Mouse (Mus musculus) liver, embryonic 11.5 days (tissue): ENCODE results near the gene Tbl3. TPM values are rescaled to one million over a fixed set of nuclear protein-coding genes. Genes with fewer than 3 reads are reported as not detected.

ENCODE experiments used
- ATAC-seq: fragments of 200-750 bp; cut with Nextera tagmentation; replicated peaks from 2 replicates; pipeline ENCODE4 v1.8.0; 2017; ENCODE audit warnings: moderate number of reproducible peaks, mild to moderate bottlenecking, moderate TSS enrichment, moderate library complexity; ENCODE audit not compliant: low FRiP score
- DNase-seq: peaks from one replicate; pipeline ENCODE4 v3.0.0-alpha.2; 2017; ENCODE audit warnings: low spot score
- H3K27ac ChIP-seq: fragments of 300-500 bp; sonication (generic); 2 replicates; pipeline ENCODE4 v1.5.1; 2014; ENCODE audit warnings: mild to moderate bottlenecking, low read depth, low read length, control low read depth
- H3K27me3 ChIP-seq: fragments of 300-500 bp; sonication (generic); replicated peaks from 2 replicates; pipeline ENCODE4 v1.6.1; 2014; ENCODE audit warnings: low read length, mixed read lengths; ENCODE audit not compliant: control insufficient read depth, insufficient read depth
- H3K36me3 ChIP-seq: fragments of 300-500 bp; sonication (generic); 2 replicates; pipeline ENCODE4 v1.6.1; 2014; ENCODE audit warnings: mild to moderate bottlenecking, low read length, moderate library complexity, mixed read lengths; ENCODE audit not compliant: control insufficient read depth, insufficient read depth
- H3K4me1 ChIP-seq: fragments of 300-500 bp; sonication (generic); replicated peaks from 2 replicates; pipeline ENCODE4 v1.6.1; 2014; ENCODE audit warnings: low read length, mixed read lengths; ENCODE audit not compliant: control insufficient read depth, insufficient read depth
- H3K4me2 ChIP-seq: fragments of 300-500 bp; sonication (generic); 2 replicates; pipeline ENCODE4 v1.6.1; 2014; ENCODE audit warnings: mild to moderate bottlenecking, control low read depth, moderate library complexity
- H3K4me3 ChIP-seq: fragments of 300-500 bp; sonication (generic); 2 replicates; pipeline ENCODE4 v1.5.1; 2014; ENCODE audit warnings: low read depth, low read length, control low read depth
- H3K9ac ChIP-seq: fragments of 300-500 bp; sonication (generic); 2 replicates; pipeline ENCODE4 v1.6.1; 2014; ENCODE audit warnings: low read depth, low read length, control low read depth
- H3K9me3 ChIP-seq: fragments of 300-500 bp; sonication (generic); 2 replicates; pipeline ENCODE4 v1.6.1; 2016; ENCODE audit warnings: low read length, inconsistent platforms, mixed read lengths; ENCODE audit not compliant: control insufficient read depth
- WGBS: fragments of 180-500 bp; shearing (Covaris S2); extraction: QIAGEN DNeasy Blood & Tissue Kit; methylation state at CpG from one replicate; pipeline ENCODE4 v1.1.7; 2014; 5-methylcytosine and 5-hydroxymethylcytosine counted together
- polyA plus RNA-seq: library from polyadenylated mRNA; unstranded; fragments of >200 nt; fragmentation: Nextera tagmentation; extraction: Ambion mirVana; gene quantifications from 2 replicates; pipeline ENCODE4 v1.2.1, GENCODE M21; 2014

The Tbl3 gene
- polyA plus RNA-seq, 1 experiment from 2014 or later, result 102 TPM

GRCm38 (mm10) chr17:24658017-24658758 is 49.3 kb downstream of the Tbl3 start, which contains the start of gene Npw:
Gene Npw, minus strand, starts transcription at chr17:24658457.
- H3K27me3 ChIP-seq, result peaks cover 43% of the 10 kb centered on the region
- WGBS, result 2% methylated on average over 47 of the region's 47 CpGs
- no peak within 1 kb of the TSS for H3K27ac ChIP-seq
- no peaks in the 10 kb centered on the region for H3K36me3 ChIP-seq
- peak within 1 kb of the TSS; percentile 40 for H3K4me3 ChIP-seq
- peak within 1 kb of the TSS; percentile 44 for H3K9ac ChIP-seq
- no peak for DNase-seq
- peaks cover 10% of the 10 kb centered on the region; the same call in 1 of the 2 replicates for H3K4me1 ChIP-seq
- H3K4me2 ChIP-seq, result peak within 1 kb of the TSS; percentile 72
- 0 out of 2 replicates have a peak, but pooled peaks have one; percentile 46 for ATAC-seq
- H3K9me3 ChIP-seq, result no peaks in the 10 kb centered on the region

GRCm38 (mm10) chr17:24654969-24655368 is 52.5 kb downstream of the Tbl3 start:
- H3K4me3 ChIP-seq, result no peak overlapping the region
- no peaks in the 10 kb centered on the region for H3K9me3 ChIP-seq
- no peak overlapping the region for H3K4me2 ChIP-seq
- ATAC-seq (no peak), DNase-seq (no peak)
- H3K27me3 ChIP-seq, result peaks cover 53% of the 10 kb centered on the region
- no peaks in the 10 kb centered on the region for H3K36me3 ChIP-seq
- 72% methylated on average over 4 of the region's 4 CpGs for WGBS
- no peak overlapping the region for H3K27ac ChIP-seq
- H3K4me1 ChIP-seq, result peaks cover 15% of the 10 kb centered on the region
- no peak overlapping the region for H3K9ac ChIP-seq

DNA sequence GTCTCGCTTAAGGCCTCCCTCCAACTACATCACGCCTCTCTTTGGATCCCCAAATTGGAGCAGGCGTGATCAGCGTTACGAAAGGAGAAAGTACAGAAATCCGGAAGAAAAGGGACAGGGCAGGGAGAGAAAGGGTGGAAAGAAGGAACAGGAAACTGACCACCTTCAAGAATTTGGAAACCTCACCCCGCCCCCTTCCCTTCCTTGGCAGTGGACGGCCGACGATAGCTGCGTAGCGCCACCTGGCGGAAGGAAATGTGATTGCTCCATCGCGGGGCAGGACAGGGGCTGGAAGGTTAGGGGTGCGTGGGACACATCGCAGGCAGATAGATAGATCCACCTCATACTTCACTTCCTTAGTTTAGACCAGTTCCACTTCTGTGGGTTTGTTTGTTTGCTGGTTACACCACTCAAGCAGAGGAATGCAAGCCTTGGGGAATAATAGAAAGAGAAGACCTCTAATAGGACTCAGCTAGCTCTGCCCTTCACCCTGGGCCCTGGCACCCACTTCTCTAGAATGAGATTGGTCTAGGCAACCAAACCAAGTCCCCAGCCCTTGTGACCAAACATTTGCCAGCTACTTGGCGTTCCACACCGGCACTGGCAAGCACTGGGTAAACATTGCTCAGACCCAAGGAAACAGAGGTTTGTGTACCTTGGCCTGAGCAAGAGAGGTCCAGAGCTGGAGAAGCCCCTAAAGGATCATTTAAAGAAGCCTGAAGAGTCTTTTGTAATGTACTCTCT is 53.3 kb downstream of the Tbl3 start:
- ATAC-seq (no peak; the same call in 1 of the 2 replicates), DNase-seq (peak; percentile 83)
- WGBS, result 5% methylated on average over 19 of the region's 19 CpGs
- H3K36me3 ChIP-seq, result no peaks in the 10 kb centered on the region
- H3K4me3 ChIP-seq, result peak overlapping the region; percentile 23; the same call in 1 of the 2 replicates
- peaks cover 21% of the 10 kb centered on the region for H3K4me1 ChIP-seq
- no peak overlapping the region for H3K9ac ChIP-seq
- no peak overlapping the region for H3K27ac ChIP-seq
- H3K27me3 ChIP-seq, result peaks cover 52% of the 10 kb centered on the region
- H3K4me2 ChIP-seq, result peak overlapping the region; percentile 55
- no peaks in the 10 kb centered on the region for H3K9me3 ChIP-seq

DNA sequence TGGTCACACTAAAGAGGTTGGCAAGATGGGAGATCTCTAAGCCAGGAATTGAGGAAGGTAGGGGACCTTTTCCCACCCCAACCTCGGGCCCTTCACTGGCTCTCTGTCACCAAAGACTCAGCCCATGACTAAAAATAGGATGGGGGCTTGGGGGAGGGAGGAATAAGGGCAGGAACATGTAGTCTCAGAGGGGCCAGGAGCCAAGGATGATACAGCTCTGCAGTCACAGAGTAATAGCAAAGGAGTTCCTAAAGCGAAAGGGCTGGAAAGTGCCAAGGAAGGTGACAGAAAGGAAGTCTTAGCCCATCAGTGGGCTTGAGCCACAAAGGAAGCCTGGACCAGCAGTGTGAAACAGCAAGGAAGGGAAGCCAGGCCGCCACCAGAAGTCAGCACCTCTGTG is 55.6 kb downstream of the Tbl3 start:
- H3K9ac ChIP-seq, result no peak overlapping the region
- H3K4me1 ChIP-seq, result peaks cover 14% of the 10 kb centered on the region
- H3K36me3 ChIP-seq, result no peaks in the 10 kb centered on the region
- H3K4me3 ChIP-seq, result no peak overlapping the region
- no peak overlapping the region for H3K27ac ChIP-seq
- no peak for ATAC-seq
- no peaks in the 10 kb centered on the region for H3K9me3 ChIP-seq
- DNase-seq, result no peak
- peaks cover 34% of the 10 kb centered on the region for H3K27me3 ChIP-seq
- 46% methylated on average over 3 of the region's 3 CpGs for WGBS
- no peak overlapping the region for H3K4me2 ChIP-seq

- Histone ChIP-seq H3K9ac (no peak overlapping the region), H3K36me3 (no peaks in the 10 kb centered on the region), H3K4me1 (peaks cover 19% of the 10 kb centered on the region), H3K9me3 (no peaks in the 10 kb centered on the region), H3K4me2 (peak overlapping the region; percentile 97), H3K4me3 (no peak overlapping the region; the same call in 1 of the 2 replicates), H3K27me3 (peaks cover 29% of the 10 kb centered on the region), H3K27ac (no peak overlapping the region)
- DNase-seq (no peak), ATAC-seq (no peak)
- 70% methylated on average over 4 of the region's 4 CpGs for WGBS
Measured at GRCm38 (mm10) chr17:24650766-24651165, 56.7 kb downstream of the Tbl3 start.

- Histone ChIP-seq H3K36me3 (no peaks in the 10 kb centered on the region), H3K4me1 (peaks cover 25% of the 10 kb centered on the region), H3K4me2 (peak within 1 kb of the TSS; percentile 97), H3K27me3 (peaks cover 29% of the 10 kb centered on the region), H3K4me3 (peak within 1 kb of the TSS; percentile 71), H3K9ac (peak within 1 kb of the TSS; percentile 77), H3K9me3 (no peaks in the 10 kb centered on the region), H3K27ac (no peak within 1 kb of the TSS)
- under 1% methylated on average over 26 of the region's 41 CpGs for WGBS
- ATAC-seq (peak; percentile 72), DNase-seq (no peak)
Measured at GRCm38 (mm10) chr17:24650070-24650616, 57.3 kb downstream of the Tbl3 start, which contains the start of gene Slc9a3r2. Gene Slc9a3r2, minus strand, starts transcription at chr17:24650327.

GRCm38 (mm10) chr17:24649581-24650069 is 57.8 kb downstream of the Tbl3 start:
- Histone ChIP-seq H3K4me2 (peak overlapping the region; percentile 97), H3K27me3 (peaks cover 29% of the 10 kb centered on the region), H3K36me3 (no peaks in the 10 kb centered on the region), H3K27ac (no peak overlapping the region), H3K9ac (peak overlapping the region; percentile 77), H3K4me1 (peaks cover 29% of the 10 kb centered on the region), H3K4me3 (peak overlapping the region; percentile 71), H3K9me3 (no peaks in the 10 kb centered on the region)
- DNase-seq, result no peak
- WGBS, result under 1% methylated on average over 35 of the region's 35 CpGs
- ATAC-seq, result peak; percentile 52; the same call in 1 of the 2 replicates

DNA sequence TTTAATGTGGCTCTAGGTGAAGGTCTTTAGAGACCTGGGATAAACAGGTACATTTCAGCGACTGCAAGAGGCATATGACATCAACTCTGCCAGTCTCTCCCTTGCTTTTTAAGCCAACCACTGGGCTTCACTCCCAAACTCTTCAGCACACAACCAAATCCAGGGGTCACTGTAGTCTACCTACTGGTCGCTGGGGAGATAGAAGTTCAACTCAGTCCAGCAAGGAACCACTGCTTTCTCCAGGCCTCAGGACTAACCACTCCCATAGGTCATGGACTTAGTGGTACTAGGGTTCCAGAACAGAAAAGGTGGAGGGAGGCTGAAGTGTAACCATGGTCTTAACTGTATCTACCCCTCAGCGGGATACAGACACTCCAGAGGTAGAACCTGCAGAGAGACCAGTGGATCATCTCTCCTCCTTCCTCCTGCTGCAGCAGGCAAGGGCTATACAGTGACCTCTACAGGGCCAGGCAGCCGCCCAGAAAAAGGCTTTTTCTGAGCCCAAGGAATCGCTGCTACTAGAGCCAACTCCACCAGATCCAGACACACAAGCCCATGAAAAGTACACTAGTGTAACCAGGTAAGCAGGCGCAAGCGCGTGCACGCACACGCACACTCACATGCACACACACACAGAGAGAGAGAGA is 58.6 kb downstream of the Tbl3 start:
- Histone ChIP-seq H3K4me2 (peak overlapping the region; percentile 97), H3K9me3 (no peaks in the 10 kb centered on the region), H3K36me3 (no peaks in the 10 kb centered on the region), H3K4me1 (peaks cover 37% of the 10 kb centered on the region), H3K27me3 (peaks cover 29% of the 10 kb centered on the region), H3K4me3 (peak overlapping the region; percentile 71), H3K9ac (no peak overlapping the region), H3K27ac (no peak overlapping the region)
- DNase-seq, result no peak
- WGBS, result 69% methylated on average over 10 of the region's 10 CpGs
- ATAC-seq, result no peak
